Mouse (Mus musculus): ENCODE measurements around the gene Selenom. TPM values are rescaled to one million over a fixed set of nuclear protein-coding genes. Genes with fewer than 3 reads are reported as not detected.

Selenom gene
- polyA plus RNA-seq, 2 experiments = 201 to 214 TPM

DNA sequence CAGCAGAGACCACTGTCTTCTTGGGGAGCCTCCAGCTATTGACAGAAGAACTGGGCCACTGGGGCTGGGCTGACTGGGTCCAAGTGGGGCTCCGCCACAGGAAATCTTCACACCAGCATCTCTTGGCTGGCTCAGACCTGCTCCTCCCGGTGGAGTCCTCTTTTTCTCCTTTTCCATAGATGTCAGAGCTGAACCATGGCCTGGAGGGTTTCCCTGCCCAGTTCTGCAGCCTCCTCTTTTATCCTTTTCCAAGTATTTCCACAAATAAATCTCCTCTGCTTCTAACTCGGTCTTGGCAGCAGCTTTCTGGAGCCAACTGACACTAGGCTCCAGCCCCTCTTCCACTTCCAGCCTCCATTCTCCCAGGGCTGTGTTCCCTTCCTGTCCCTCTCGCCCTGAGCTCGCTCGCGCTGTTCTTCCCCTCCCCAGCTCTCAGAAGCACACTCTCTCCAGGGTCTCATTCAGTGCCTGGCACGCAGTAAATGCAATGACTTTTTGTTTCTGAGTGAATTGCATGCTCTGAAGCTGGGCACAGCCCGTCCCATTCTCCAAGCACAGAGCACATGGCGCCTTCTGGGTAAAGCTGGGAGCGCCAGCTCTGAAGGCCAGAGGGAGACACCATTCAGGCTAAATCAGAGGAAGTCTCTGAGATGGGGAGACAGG lies 30.4 kb upstream of the Selenom start:
- H3K4me3 ChIP-seq (replicated peaks; ENCODE audit: low read length) = no peak overlapping the region
- 55% methylated on average over 11 of the region's 11 CpGs for WGBS
- ATAC-seq (ENCODE audit: low FRiP score, low read depth) (no peak), DNase-seq (ENCODE audit: low spot score) (no peak)
- H3K27me3 ChIP-seq (ENCODE audit: control insufficient read depth, insufficient read depth, low read length) = no peaks in the 10 kb centered on the region
- H3K36me3 ChIP-seq (ENCODE audit: control insufficient read depth, insufficient read depth, low read length) = no peaks in the 10 kb centered on the region
- H3K9ac ChIP-seq (ENCODE audit: low read depth, low read length, severe bottlenecking) = no peak overlapping the region
- TF ChIP-seq POLR2A (IDR thresholded peaks at IDR 0.05; ENCODE audit: borderline replicate concordance, extremely low read depth, insufficient read depth, insufficient read length) = no peak
- no peak overlapping the region for H3K27ac ChIP-seq (replicated peaks; ENCODE audit: low read depth, low read length)
- no peaks in the 10 kb centered on the region for H3K9me3 ChIP-seq (ENCODE audit: control insufficient read depth, low read length)
- H3K4me1 ChIP-seq (ENCODE audit: control insufficient read depth, insufficient read depth, low read length) = peaks cover 6% of the 10 kb centered on the region; the same call in 1 of the 2 replicates
- no peak overlapping the region for H3K4me2 ChIP-seq (replicated peaks; ENCODE audit: low read depth, low read length, severe bottlenecking)

- Histone ChIP-seq H3K9me3 (ENCODE audit: control insufficient read depth, low read length) (no peaks in the 10 kb centered on the region), H3K36me3 (ENCODE audit: control insufficient read depth, insufficient read depth, low read length) (no peaks in the 10 kb centered on the region), H3K4me1 (ENCODE audit: control insufficient read depth, insufficient read depth, low read length) (peaks cover 6% of the 10 kb centered on the region; the same call in 1 of the 2 replicates), H3K4me3 (replicated peaks; ENCODE audit: low read length) (no peak overlapping the region), H3K4me2 (replicated peaks; ENCODE audit: low read depth, low read length, severe bottlenecking) (no peak overlapping the region), H3K9ac (ENCODE audit: low read depth, low read length, severe bottlenecking) (no peak overlapping the region), H3K27ac (replicated peaks; ENCODE audit: low read depth, low read length) (no peak overlapping the region), H3K27me3 (ENCODE audit: control insufficient read depth, insufficient read depth, low read length) (no peaks in the 10 kb centered on the region)
- WGBS = 71% methylated on average over 7 of the region's 7 CpGs
- ATAC-seq (ENCODE audit: low FRiP score, low read depth) (no peak), DNase-seq (ENCODE audit: low spot score) (no peak)
- no peak for TF ChIP-seq POLR2A (IDR thresholded peaks at IDR 0.05; ENCODE audit: borderline replicate concordance, extremely low read depth, insufficient read depth, insufficient read length)
Observed at GRCm38 (mm10) chr11:3486349-3486748, 28.1 kb upstream of the Selenom start.

GRCm38 (mm10) chr11:3487952-3488570 lies 26.4 kb upstream of the Selenom start, which contains the start of gene Pla2g3:
Gene Pla2g3 (plus strand): TSS chr11:3488284.
- no peak for TF ChIP-seq POLR2A (IDR thresholded peaks at IDR 0.05; ENCODE audit: borderline replicate concordance, extremely low read depth, insufficient read depth, insufficient read length)
- DNase-seq (ENCODE audit: low spot score) = no peak

GRCm38 (mm10) chr11:3489036-3489435 lies 25.4 kb upstream of the Selenom start:
- DNase-seq (ENCODE audit: low spot score) (no peak), ATAC-seq (ENCODE audit: low FRiP score, low read depth) (no peak)
- WGBS = 77% methylated on average over 5 of the region's 5 CpGs
- TF ChIP-seq POLR2A (IDR thresholded peaks at IDR 0.05; ENCODE audit: borderline replicate concordance, extremely low read depth, insufficient read depth, insufficient read length) = no peak
- Histone ChIP-seq H3K9me3 (ENCODE audit: control insufficient read depth, low read length) (no peaks in the 10 kb centered on the region), H3K27ac (replicated peaks; ENCODE audit: low read depth, low read length) (no peak overlapping the region), H3K27me3 (ENCODE audit: control insufficient read depth, insufficient read depth, low read length) (no peaks in the 10 kb centered on the region), H3K4me3 (replicated peaks; ENCODE audit: low read length) (no peak overlapping the region), H3K9ac (ENCODE audit: low read depth, low read length, severe bottlenecking) (no peak overlapping the region), H3K36me3 (ENCODE audit: control insufficient read depth, insufficient read depth, low read length) (no peaks in the 10 kb centered on the region), H3K4me2 (replicated peaks; ENCODE audit: low read depth, low read length, severe bottlenecking) (no peak overlapping the region), H3K4me1 (ENCODE audit: control insufficient read depth, insufficient read depth, low read length) (no peaks in the 10 kb centered on the region)

More at GRCm38 (mm10) chr11:3487952-3488570, 26.4 kb upstream of the Selenom start, which contains the start of gene Pla2g3:
- H3K27me3 ChIP-seq (ENCODE audit: control insufficient read depth, insufficient read depth, low read length) = no peaks in the 10 kb centered on the region
- H3K4me1 ChIP-seq (ENCODE audit: control insufficient read depth, insufficient read depth, low read length) = peaks cover 3% of the 10 kb centered on the region; the same call in 1 of the 2 replicates
- H3K9ac ChIP-seq (ENCODE audit: low read depth, low read length, severe bottlenecking) = no peak within 1 kb of the TSS
- H3K4me2 ChIP-seq (replicated peaks; ENCODE audit: low read depth, low read length, severe bottlenecking) = no peak within 1 kb of the TSS
- 8% methylated on average over 11 of the region's 11 CpGs for WGBS
- no peak within 1 kb of the TSS for H3K27ac ChIP-seq (replicated peaks; ENCODE audit: low read depth, low read length)
- no peaks in the 10 kb centered on the region for H3K9me3 ChIP-seq (ENCODE audit: control insufficient read depth, low read length)
- no peaks in the 10 kb centered on the region for H3K36me3 ChIP-seq (ENCODE audit: control insufficient read depth, insufficient read depth, low read length)
- H3K4me3 ChIP-seq (replicated peaks; ENCODE audit: low read length) = no peak within 1 kb of the TSS
- ATAC-seq (ENCODE audit: low FRiP score, low read depth) = no peak

GRCm38 (mm10) chr11:3492748-3493147 lies 21.7 kb upstream of the Selenom start:
- Histone ChIP-seq H3K27ac (replicated peaks; ENCODE audit: low read depth, low read length) (no peak overlapping the region), H3K9me3 (ENCODE audit: control insufficient read depth, low read length) (no peaks in the 10 kb centered on the region), H3K4me1 (ENCODE audit: control insufficient read depth, insufficient read depth, low read length) (no peaks in the 10 kb centered on the region), H3K9ac (ENCODE audit: low read depth, low read length, severe bottlenecking) (no peak overlapping the region), H3K4me2 (replicated peaks; ENCODE audit: low read depth, low read length, severe bottlenecking) (no peak overlapping the region), H3K36me3 (ENCODE audit: control insufficient read depth, insufficient read depth, low read length) (no peaks in the 10 kb centered on the region), H3K4me3 (replicated peaks; ENCODE audit: low read length) (no peak overlapping the region), H3K27me3 (ENCODE audit: control insufficient read depth, insufficient read depth, low read length) (no peaks in the 10 kb centered on the region)
- no peak for ATAC-seq (ENCODE audit: low FRiP score, low read depth)
- no peak for TF ChIP-seq POLR2A (IDR thresholded peaks at IDR 0.05; ENCODE audit: borderline replicate concordance, extremely low read depth, insufficient read depth, insufficient read length)
- no peak for DNase-seq (ENCODE audit: low spot score)
- 45% methylated on average over 4 of the region's 4 CpGs for WGBS

Measured in limb, embryonic 14.5 days (tissue).